Mouse (Mus musculus): ENCODE results near the gene Prc1. TPM values are rescaled to one million over a fixed set of nuclear protein-coding genes. Genes with fewer than 3 reads are reported as not detected.

Gene Prc1
- total and polyA plus RNA-seq, 2 experiments from 2014 or later: 12.9 to 14.1 TPM

- ATAC-seq (ENCODE audit: low FRiP score): no peak
- H3K9ac ChIP-seq (replicated peaks; ENCODE audit: low read length, poor library complexity, severe bottlenecking): no peak overlapping the region
- H3K27me3 ChIP-seq (ENCODE audit: insufficient read depth, low read length): no peaks in the 10 kb centered on the region
- WGBS: 83% methylated on average over 3 of the region's 3 CpGs
- no peak overlapping the region for H3K4me3 ChIP-seq (ENCODE audit: low read depth, low read length)
- peaks cover 70% of the 10 kb centered on the region for H3K36me3 ChIP-seq (ENCODE audit: insufficient read depth, low read length)
- no peak overlapping the region for H3K4me2 ChIP-seq (ENCODE audit: low read depth, low read length, poor library complexity, severe bottlenecking)
- DNase-seq (ENCODE audit: low spot score): no peak
- no peak for TF ChIP-seq CTCF (IDR thresholded peaks at IDR 0.05)
- no peak overlapping the region for H3K27ac ChIP-seq (ENCODE audit: low read depth, low read length)
- H3K4me1 ChIP-seq (ENCODE audit: insufficient read depth, low read length): no peaks in the 10 kb centered on the region
- H3K9me3 ChIP-seq (ENCODE audit: low read length): no peaks in the 10 kb centered on the region
These were observed 12.6 kb upstream of the Prc1 start for GRCm38 (mm10) chr7:80281646-80282045.

DNA sequence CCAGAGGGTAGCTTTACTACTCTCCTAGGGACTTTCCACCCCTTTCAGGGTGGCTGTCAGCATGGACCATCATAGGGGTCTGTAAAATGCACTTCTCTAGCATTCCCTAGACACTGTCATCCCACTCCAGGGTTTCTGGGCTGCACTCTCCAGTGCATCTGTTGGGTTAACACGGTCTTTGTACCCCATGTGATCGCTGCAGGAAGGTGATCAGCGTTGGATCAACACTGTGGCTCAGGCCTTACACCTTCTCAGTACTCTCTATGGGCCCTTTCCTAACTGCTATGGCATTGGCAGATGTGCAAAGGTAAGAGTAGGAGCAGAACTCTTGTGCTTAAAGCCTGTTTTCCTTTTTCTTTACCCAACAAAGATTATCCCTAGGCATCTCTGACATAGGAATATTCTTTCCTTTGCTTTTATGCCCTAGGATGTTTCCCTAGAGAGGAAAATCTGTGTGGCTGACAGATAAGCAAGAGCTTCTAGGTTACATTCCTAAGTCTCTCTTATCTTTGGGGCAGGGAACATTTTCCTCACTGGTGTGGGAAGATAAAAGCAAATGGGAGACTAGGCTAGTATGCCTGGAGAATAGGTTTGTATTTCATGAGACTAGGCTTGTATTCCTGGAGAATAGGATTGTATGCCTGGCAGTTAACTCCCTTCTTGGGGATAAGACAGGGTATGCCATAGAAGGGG is 10.9 kb upstream of the Prc1 start:
- Histone ChIP-seq H3K9me3 (ENCODE audit: low read length) (no peaks in the 10 kb centered on the region), H3K4me3 (ENCODE audit: low read depth, low read length) (no peak overlapping the region), H3K27ac (ENCODE audit: low read depth, low read length) (no peak overlapping the region), H3K36me3 (ENCODE audit: insufficient read depth, low read length) (peaks cover 71% of the 10 kb centered on the region), H3K4me2 (ENCODE audit: low read depth, low read length, poor library complexity, severe bottlenecking) (no peak overlapping the region), H3K27me3 (ENCODE audit: insufficient read depth, low read length) (no peaks in the 10 kb centered on the region), H3K4me1 (ENCODE audit: insufficient read depth, low read length) (no peaks in the 10 kb centered on the region), H3K9ac (replicated peaks; ENCODE audit: low read length, poor library complexity, severe bottlenecking) (no peak overlapping the region)
- ATAC-seq (ENCODE audit: low FRiP score): no peak
- no peak for DNase-seq (ENCODE audit: low spot score)
- 88% methylated on average over 3 of the region's 3 CpGs for WGBS
- no peak for TF ChIP-seq CTCF (IDR thresholded peaks at IDR 0.05)

DNA sequence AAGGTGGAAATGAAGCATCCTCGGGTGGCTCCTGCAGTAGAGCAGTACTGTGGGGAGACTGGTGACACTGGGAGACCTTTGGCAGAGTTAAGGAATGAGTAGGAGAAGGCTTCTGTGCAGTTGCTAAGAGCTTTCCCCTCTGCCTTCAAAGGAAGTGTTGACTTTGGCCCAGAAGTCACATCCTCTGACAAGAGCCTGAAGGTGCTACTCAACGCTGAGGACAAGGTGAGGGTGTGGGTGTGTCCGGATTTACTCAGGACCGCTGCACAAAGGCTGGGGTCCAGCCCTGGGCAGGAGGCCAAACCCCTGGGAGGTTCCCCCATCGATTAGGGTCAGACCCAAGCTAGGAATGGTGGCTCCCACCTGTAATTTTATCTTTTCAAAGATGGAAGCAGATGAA is 9.9 kb upstream of the Prc1 start:
- Histone ChIP-seq H3K27me3 (ENCODE audit: insufficient read depth, low read length) (no peaks in the 10 kb centered on the region), H3K9ac (replicated peaks; ENCODE audit: low read length, poor library complexity, severe bottlenecking) (no peak overlapping the region), H3K4me1 (ENCODE audit: insufficient read depth, low read length) (no peaks in the 10 kb centered on the region), H3K9me3 (ENCODE audit: low read length) (no peaks in the 10 kb centered on the region), H3K4me3 (ENCODE audit: low read depth, low read length) (no peak overlapping the region), H3K36me3 (ENCODE audit: insufficient read depth, low read length) (peaks cover 68% of the 10 kb centered on the region), H3K4me2 (ENCODE audit: low read depth, low read length, poor library complexity, severe bottlenecking) (no peak overlapping the region), H3K27ac (ENCODE audit: low read depth, low read length) (no peak overlapping the region)
- WGBS: 90% methylated on average over 5 of the region's 5 CpGs
- no peak for DNase-seq (ENCODE audit: low spot score)
- no peak for TF ChIP-seq CTCF (IDR thresholded peaks at IDR 0.05)
- ATAC-seq (ENCODE audit: low FRiP score): no peak

DNA sequence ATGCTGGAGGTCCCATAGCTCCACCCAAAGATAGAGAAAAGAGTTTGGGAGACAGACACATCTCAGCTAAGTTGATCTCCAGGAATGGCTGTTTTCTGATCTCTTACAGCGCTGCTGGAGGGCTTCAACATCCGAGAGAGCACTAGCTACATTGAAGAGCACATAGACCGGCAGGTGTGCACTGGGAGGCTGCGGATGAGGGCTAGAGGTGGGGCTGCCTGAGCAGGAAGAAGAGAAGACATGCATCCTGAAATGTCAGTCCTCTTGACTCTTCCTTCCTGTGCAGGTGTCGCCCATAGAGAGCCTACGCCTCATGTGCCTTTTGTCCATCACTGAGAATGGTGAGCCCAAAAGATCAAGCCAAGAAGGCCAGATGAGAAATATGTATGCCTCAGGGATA is 8.5 kb upstream of the Prc1 start:
- no peak for TF ChIP-seq CTCF (IDR thresholded peaks at IDR 0.05)
- WGBS: 94% methylated on average over 6 of the region's 6 CpGs
- DNase-seq (ENCODE audit: low spot score): no peak

DNA sequence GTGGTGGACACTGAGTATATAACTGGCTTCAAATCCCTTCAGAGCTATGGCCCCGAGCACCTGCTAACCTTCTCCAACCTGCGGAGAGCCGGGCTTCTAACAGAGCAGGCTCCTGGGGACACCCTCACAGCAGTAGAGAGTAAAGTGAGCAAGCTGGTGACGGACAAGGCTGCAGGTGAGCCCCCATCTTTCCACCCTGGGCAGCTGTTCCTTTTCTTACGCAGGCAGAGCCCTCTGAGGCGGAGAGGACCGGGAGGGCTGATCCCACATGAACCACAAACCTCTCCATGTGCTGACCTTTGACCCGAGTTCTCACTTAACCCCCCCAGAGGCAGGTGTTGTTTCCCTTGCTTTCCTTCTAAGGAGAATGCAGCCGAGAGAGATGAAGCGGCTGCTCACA is 6.5 kb upstream of the Prc1 start:
- ATAC-seq (ENCODE audit: low FRiP score) (no peak), DNase-seq (ENCODE audit: low spot score) (no peak)
- H3K4me3 ChIP-seq (ENCODE audit: low read depth, low read length): no peak overlapping the region
- H3K9ac ChIP-seq (replicated peaks; ENCODE audit: low read length, poor library complexity, severe bottlenecking): no peak overlapping the region
- TF ChIP-seq CTCF (IDR thresholded peaks at IDR 0.05): no peak
- H3K27me3 ChIP-seq (ENCODE audit: insufficient read depth, low read length): no peaks in the 10 kb centered on the region
- no peaks in the 10 kb centered on the region for H3K4me1 ChIP-seq (ENCODE audit: insufficient read depth, low read length)
- no peak overlapping the region for H3K27ac ChIP-seq (ENCODE audit: low read depth, low read length)
- no peaks in the 10 kb centered on the region for H3K9me3 ChIP-seq (ENCODE audit: low read length)
- H3K4me2 ChIP-seq (ENCODE audit: low read depth, low read length, poor library complexity, severe bottlenecking): no peak overlapping the region
- peaks cover 61% of the 10 kb centered on the region for H3K36me3 ChIP-seq (ENCODE audit: insufficient read depth, low read length)
- WGBS: 88% methylated on average over 10 of the region's 10 CpGs

More for the DNA sequence above, 8.5 kb upstream of the Prc1 start:
- H3K4me3 ChIP-seq (ENCODE audit: low read depth, low read length): no peak overlapping the region
- H3K4me1 ChIP-seq (ENCODE audit: insufficient read depth, low read length): no peaks in the 10 kb centered on the region
- no peak overlapping the region for H3K4me2 ChIP-seq (ENCODE audit: low read depth, low read length, poor library complexity, severe bottlenecking)
- peaks cover 68% of the 10 kb centered on the region for H3K36me3 ChIP-seq (ENCODE audit: insufficient read depth, low read length)
- no peak for ATAC-seq (ENCODE audit: low FRiP score)
- H3K27me3 ChIP-seq (ENCODE audit: insufficient read depth, low read length): no peaks in the 10 kb centered on the region
- no peaks in the 10 kb centered on the region for H3K9me3 ChIP-seq (ENCODE audit: low read length)
- no peak overlapping the region for H3K27ac ChIP-seq (ENCODE audit: low read depth, low read length)
- no peak overlapping the region for H3K9ac ChIP-seq (replicated peaks; ENCODE audit: low read length, poor library complexity, severe bottlenecking)

- Histone ChIP-seq H3K36me3 (ENCODE audit: insufficient read depth, low read length) (peaks cover 5% of the 10 kb centered on the region), H3K27ac (ENCODE audit: low read depth, low read length) (no peak overlapping the region)
- 9% methylated on average over 37 of the region's 37 CpGs for WGBS
These were observed 756 bp downstream of the Prc1 start for GRCm38 (mm10) chr7:80294764-80295648.

More at GRCm38 (mm10) chr7:80294764-80295648, 756 bp downstream of the Prc1 start:
- Histone ChIP-seq H3K4me2 (ENCODE audit: low read depth, low read length, poor library complexity, severe bottlenecking) (peak overlapping the region; percentile 98), H3K27me3 (ENCODE audit: insufficient read depth, low read length) (no peaks in the 10 kb centered on the region), H3K9me3 (ENCODE audit: low read length) (no peaks in the 10 kb centered on the region), H3K9ac (replicated peaks; ENCODE audit: low read length, poor library complexity, severe bottlenecking) (peak overlapping the region; percentile 50; the same call in 1 of the 2 replicates), H3K4me3 (ENCODE audit: low read depth, low read length) (peak overlapping the region; percentile 68), H3K4me1 (ENCODE audit: insufficient read depth, low read length) (no peaks in the 10 kb centered on the region)
- no peak; the same call in 1 of the 2 replicates for ATAC-seq (ENCODE audit: low FRiP score)
- no peak for TF ChIP-seq CTCF (IDR thresholded peaks at IDR 0.05)
- peak; percentile 10 for DNase-seq (ENCODE audit: low spot score)
